Mouse (Mus musculus): ENCODE results near the gene Cacng8. TPM values are rescaled to one million over a fixed set of nuclear protein-coding genes. Genes with fewer than 3 reads are reported as not detected.
A peak's percentile ranks its signal among the peaks of the same experiment; 100 is the strongest.

Gene Cacng8
- polyA plus RNA-seq, 1 experiment: not detected

DNA sequence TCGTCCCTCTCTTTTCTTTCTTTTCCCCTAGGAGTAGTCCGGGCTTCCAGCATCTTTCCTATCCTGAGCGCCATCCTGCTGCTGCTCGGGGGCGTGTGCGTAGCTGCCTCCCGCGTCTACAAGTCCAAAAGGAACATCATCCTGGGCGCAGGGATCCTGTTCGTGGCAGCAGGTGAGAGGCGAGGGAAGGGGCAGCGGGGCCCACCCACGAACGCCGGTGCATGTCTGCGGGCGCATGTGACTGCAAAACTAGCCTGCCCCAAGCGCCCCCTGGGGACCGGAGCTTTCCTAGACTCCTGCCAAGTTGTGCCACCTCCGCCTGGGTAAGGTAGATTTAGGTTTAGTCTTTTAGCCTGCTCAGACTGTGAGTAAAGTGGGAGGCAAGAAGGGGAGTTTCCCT lies 21.6 kb downstream of the Cacng8 start:
- WGBS: 3% methylated on average over 20 of the region's 20 CpGs
- no peak overlapping the region for H3K4me3 ChIP-seq (replicated peaks; ENCODE audit: control insufficient read depth, low read depth, low read length)
- no peak overlapping the region for H3K27ac ChIP-seq (ENCODE audit: control insufficient read depth, insufficient read depth, low read depth, low read length, poor library complexity)
- H3K4me1 ChIP-seq (ENCODE audit: control insufficient read depth, insufficient read depth, low read length): no peaks in the 10 kb centered on the region; the same call in none of the 2 replicates
- no peak for TF ChIP-seq POLR2A (IDR thresholded peaks at IDR 0.05; ENCODE audit: borderline replicate concordance, control insufficient read depth, low read depth, low read length)
- no peak for TF ChIP-seq CTCF (IDR thresholded peaks at IDR 0.05; ENCODE audit: control insufficient read depth, insufficient read depth, low read length)

DNA sequence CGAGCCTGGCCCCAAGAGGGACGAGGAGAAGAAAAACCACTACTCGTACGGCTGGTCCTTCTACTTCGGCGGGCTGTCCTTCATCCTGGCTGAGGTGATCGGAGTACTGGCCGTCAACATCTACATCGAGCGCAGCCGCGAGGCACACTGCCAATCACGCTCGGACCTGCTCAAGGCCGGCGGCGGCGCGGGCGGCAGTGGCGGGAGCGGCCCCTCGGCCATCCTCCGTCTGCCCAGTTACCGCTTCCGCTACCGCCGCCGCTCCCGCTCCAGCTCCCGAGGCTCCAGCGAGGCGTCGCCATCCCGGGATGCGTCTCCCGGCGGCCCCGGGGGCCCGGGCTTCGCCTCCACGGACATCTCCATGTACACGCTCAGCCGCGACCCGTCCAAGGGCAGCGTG lies 24.4 kb downstream of the Cacng8 start:
- no peaks in the 10 kb centered on the region; the same call in none of the 2 replicates for H3K4me1 ChIP-seq (ENCODE audit: control insufficient read depth, insufficient read depth, low read length)
- TF ChIP-seq CTCF (IDR thresholded peaks at IDR 0.05; ENCODE audit: control insufficient read depth, insufficient read depth, low read length) (no peak), POLR2A (IDR thresholded peaks at IDR 0.05; ENCODE audit: borderline replicate concordance, control insufficient read depth, low read depth, low read length) (no peak)
- 3% methylated on average over 47 of the region's 47 CpGs for WGBS
- H3K27ac ChIP-seq (ENCODE audit: control insufficient read depth, insufficient read depth, low read depth, low read length, poor library complexity): no peak overlapping the region
- peak overlapping the region; percentile 20 for H3K4me3 ChIP-seq (replicated peaks; ENCODE audit: control insufficient read depth, low read depth, low read length)

DNA sequence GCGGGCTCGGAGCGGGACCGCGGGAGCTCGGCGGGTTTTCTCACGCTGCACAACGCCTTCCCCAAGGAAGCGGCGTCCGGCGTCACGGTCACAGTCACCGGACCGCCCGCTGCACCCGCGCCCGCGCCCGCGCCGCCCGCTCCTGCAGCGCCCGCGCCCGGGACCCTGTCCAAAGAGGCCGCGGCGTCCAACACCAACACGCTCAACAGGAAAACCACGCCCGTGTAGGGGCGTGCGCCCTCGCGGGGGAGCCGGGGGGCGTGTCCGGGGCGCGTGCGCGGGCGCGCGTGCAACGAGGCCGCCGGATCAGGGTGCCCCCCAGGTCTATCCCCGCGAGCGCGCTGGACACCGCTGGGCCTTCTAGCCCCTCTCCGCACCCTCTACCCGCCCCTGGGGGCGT lies 24.9 kb downstream of the Cacng8 start:
- WGBS: 1% methylated on average over 50 of the region's 60 CpGs
- H3K4me3 ChIP-seq (replicated peaks; ENCODE audit: control insufficient read depth, low read depth, low read length): no peak overlapping the region
- no peak overlapping the region for H3K27ac ChIP-seq (ENCODE audit: control insufficient read depth, insufficient read depth, low read depth, low read length, poor library complexity)
- TF ChIP-seq POLR2A (IDR thresholded peaks at IDR 0.05; ENCODE audit: borderline replicate concordance, control insufficient read depth, low read depth, low read length) (no peak), CTCF (IDR thresholded peaks at IDR 0.05; ENCODE audit: control insufficient read depth, insufficient read depth, low read length) (no peak)
- no peaks in the 10 kb centered on the region; the same call in 1 of the 2 replicates for H3K4me1 ChIP-seq (ENCODE audit: control insufficient read depth, insufficient read depth, low read length)

DNA sequence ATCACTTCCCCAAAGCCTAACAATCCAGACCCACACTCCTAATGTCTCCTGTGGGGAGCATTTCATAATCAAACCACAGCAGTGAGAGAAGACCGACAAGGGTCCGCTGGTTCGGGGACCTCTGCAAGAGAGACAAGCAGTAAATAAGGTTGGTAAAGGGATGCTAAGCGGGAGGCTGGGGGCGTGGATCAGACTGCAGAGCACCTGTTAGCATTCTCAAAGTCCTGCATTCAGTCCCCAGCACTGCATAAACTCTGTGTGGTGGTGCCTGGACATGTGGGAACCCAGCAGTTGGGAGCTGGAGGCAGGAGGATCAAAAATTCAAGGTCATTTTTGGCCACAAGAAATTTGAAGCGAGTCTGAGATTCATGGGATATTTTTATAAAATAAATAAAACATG lies 29.5 kb downstream of the Cacng8 start:
- 45% methylated on average over 6 of the region's 6 CpGs for WGBS
- TF ChIP-seq POLR2A (IDR thresholded peaks at IDR 0.05; ENCODE audit: borderline replicate concordance, control insufficient read depth, low read depth, low read length) (no peak), CTCF (IDR thresholded peaks at IDR 0.05; ENCODE audit: control insufficient read depth, insufficient read depth, low read length) (no peak)
- Histone ChIP-seq H3K27ac (ENCODE audit: control insufficient read depth, insufficient read depth, low read depth, low read length, poor library complexity) (no peak overlapping the region), H3K4me1 (ENCODE audit: control insufficient read depth, insufficient read depth, low read length) (no peaks in the 10 kb centered on the region), H3K4me3 (replicated peaks; ENCODE audit: control insufficient read depth, low read depth, low read length) (no peak overlapping the region)

DNA sequence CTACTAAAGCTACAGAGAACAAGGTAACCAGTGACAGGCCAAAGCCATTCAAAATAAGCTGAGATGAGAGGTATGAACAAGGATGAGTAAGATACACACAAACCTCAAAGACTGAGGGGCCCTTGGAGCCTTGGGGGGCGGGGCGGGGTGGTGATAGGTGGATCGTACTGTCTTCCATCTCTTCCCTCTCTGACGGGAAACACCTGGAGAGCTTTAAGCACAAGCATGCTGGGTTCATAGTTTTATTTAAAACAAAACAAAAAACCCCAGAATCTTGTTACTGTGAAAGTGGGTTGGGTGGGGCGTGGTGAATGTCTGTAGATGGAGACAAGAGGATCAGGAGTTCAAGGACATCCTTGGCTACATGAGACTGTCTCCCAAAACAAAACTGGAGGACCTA lies 30.0 kb downstream of the Cacng8 start:
- WGBS: 59% methylated on average over 5 of the region's 5 CpGs
- no peak for TF ChIP-seq POLR2A (IDR thresholded peaks at IDR 0.05; ENCODE audit: borderline replicate concordance, control insufficient read depth, low read depth, low read length)
- TF ChIP-seq CTCF (IDR thresholded peaks at IDR 0.05; ENCODE audit: control insufficient read depth, insufficient read depth, low read length): no peak
- Histone ChIP-seq H3K4me3 (replicated peaks; ENCODE audit: control insufficient read depth, low read depth, low read length) (no peak overlapping the region), H3K27ac (ENCODE audit: control insufficient read depth, insufficient read depth, low read depth, low read length, poor library complexity) (no peak overlapping the region), H3K4me1 (ENCODE audit: control insufficient read depth, insufficient read depth, low read length) (no peaks in the 10 kb centered on the region)

DNA sequence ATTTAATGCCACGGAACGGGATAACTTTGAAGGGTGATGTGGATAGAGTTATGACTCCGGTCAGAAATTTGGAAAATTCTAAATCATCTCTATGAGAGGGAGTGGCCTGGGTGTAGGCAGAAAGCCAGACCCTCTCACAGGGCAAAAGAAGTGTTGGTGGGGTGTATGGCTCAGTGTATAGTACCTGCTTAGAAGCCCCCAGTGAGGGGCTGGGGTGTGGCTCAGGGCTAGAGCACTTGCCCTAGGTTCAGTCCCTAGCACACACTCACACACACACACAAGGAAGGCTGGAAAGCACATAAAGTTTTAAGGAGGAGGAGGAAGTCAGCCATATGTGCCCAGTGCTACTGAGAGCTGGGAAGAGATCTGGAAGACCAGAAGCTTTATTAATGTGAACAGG lies 30.8 kb downstream of the Cacng8 start:
- Histone ChIP-seq H3K4me1 (ENCODE audit: control insufficient read depth, insufficient read depth, low read length) (no peaks in the 10 kb centered on the region), H3K27ac (ENCODE audit: control insufficient read depth, insufficient read depth, low read depth, low read length, poor library complexity) (no peak overlapping the region), H3K4me3 (replicated peaks; ENCODE audit: control insufficient read depth, low read depth, low read length) (no peak overlapping the region)
- 86% methylated on average over 3 of the region's 3 CpGs for WGBS
- TF ChIP-seq CTCF (IDR thresholded peaks at IDR 0.05; ENCODE audit: control insufficient read depth, insufficient read depth, low read length) (no peak), POLR2A (IDR thresholded peaks at IDR 0.05; ENCODE audit: borderline replicate concordance, control insufficient read depth, low read depth, low read length) (no peak)

DNA sequence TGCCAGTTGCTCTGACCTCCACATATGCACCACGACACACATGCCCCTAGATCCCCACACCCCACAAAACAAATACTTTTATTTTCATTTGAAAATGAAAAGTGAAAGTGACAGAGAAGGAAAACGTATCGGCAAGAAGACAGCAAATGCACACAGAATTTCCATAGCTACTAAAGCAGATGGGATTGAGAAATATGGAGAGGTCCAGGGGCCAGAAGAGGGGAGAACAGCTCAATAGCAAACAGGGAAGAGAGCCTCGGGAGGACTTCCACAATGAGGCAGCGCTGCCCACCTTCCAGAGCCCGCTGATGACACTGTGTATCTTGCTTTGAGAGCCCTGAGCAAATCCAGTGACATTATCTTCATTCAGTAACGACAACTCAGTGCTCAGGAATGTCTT lies 31.6 kb downstream of the Cacng8 start:
- H3K4me1 ChIP-seq (ENCODE audit: control insufficient read depth, insufficient read depth, low read length): no peaks in the 10 kb centered on the region
- 34% methylated on average over 7 of the region's 7 CpGs for WGBS
- no peak overlapping the region for H3K4me3 ChIP-seq (replicated peaks; ENCODE audit: control insufficient read depth, low read depth, low read length)
- no peak overlapping the region for H3K27ac ChIP-seq (ENCODE audit: control insufficient read depth, insufficient read depth, low read depth, low read length, poor library complexity)
- TF ChIP-seq CTCF (IDR thresholded peaks at IDR 0.05; ENCODE audit: control insufficient read depth, insufficient read depth, low read length) (no peak), POLR2A (IDR thresholded peaks at IDR 0.05; ENCODE audit: borderline replicate concordance, control insufficient read depth, low read depth, low read length) (no peak)

DNA sequence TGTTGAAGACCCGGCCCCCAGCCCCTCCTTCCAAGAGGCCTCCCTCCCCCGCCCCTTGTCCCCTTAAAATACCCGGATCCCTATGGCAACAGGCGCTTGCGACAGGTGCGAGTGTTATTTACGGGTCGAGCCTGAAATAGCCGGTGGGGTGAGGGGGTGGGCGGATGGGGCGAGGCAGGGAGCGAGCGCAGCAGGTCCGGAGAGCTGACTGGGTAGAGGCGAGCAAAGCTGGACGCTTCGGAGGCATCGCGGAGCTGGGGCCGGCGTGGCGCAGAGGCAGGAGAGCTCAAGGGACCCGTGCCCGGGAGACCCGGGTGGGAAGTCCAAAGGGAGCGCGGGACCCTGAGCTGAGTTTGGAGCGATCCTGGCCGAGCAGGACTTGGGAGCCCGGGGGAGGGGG lies 32.9 kb downstream of the Cacng8 start:
- no peak overlapping the region for H3K27ac ChIP-seq (ENCODE audit: control insufficient read depth, insufficient read depth, low read depth, low read length, poor library complexity)
- no peak overlapping the region for H3K4me3 ChIP-seq (replicated peaks; ENCODE audit: control insufficient read depth, low read depth, low read length)
- no peak for TF ChIP-seq POLR2A (IDR thresholded peaks at IDR 0.05; ENCODE audit: borderline replicate concordance, control insufficient read depth, low read depth, low read length)
- TF ChIP-seq CTCF (IDR thresholded peaks at IDR 0.05; ENCODE audit: control insufficient read depth, insufficient read depth, low read length): no peak
- H3K4me1 ChIP-seq (ENCODE audit: control insufficient read depth, insufficient read depth, low read length): no peaks in the 10 kb centered on the region
- 11% methylated on average over 30 of the region's 30 CpGs for WGBS

DNA sequence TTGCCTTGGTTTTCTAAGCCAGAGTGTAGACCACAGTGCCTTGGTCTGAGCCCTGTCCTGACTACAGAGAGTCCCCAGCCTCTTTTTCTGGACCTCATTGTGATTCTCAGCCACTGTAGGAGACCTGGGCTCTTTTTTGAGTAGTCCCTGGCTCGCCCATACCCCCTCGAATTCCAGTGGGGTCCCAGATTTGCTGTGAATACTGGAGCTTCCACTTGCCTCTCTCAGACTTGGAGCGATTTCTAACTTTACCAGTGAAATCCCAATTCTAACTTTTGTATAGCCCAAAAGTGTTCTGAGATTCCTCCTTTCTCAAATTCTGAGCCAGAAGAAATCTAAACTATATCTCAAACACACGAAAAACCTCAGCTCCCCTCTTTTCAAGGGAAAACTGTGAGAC lies 33.4 kb downstream of the Cacng8 start, which contains the start of gene Cacng6:
Cacng6 (plus strand) TSS at position 301 of the 400 bp plus-strand sequence.
- WGBS: 61% methylated on average over 4 of the region's 4 CpGs
- no peak within 1 kb of the TSS for H3K4me3 ChIP-seq (replicated peaks; ENCODE audit: control insufficient read depth, low read depth, low read length)

More for the DNA sequence above, 33.4 kb downstream of the Cacng8 start, which contains the start of gene Cacng6:
- Histone ChIP-seq H3K4me1 (ENCODE audit: control insufficient read depth, insufficient read depth, low read length) (no peaks in the 10 kb centered on the region), H3K27ac (ENCODE audit: control insufficient read depth, insufficient read depth, low read depth, low read length, poor library complexity) (no peak within 1 kb of the TSS)
- no peak for TF ChIP-seq CTCF (IDR thresholded peaks at IDR 0.05; ENCODE audit: control insufficient read depth, insufficient read depth, low read length)
- TF ChIP-seq POLR2A (IDR thresholded peaks at IDR 0.05; ENCODE audit: borderline replicate concordance, control insufficient read depth, low read depth, low read length): no peak

Measured in bone marrow, adult 2 months (tissue).